Mouse (Mus musculus): ENCODE results near the gene F2rl1. TPM values are rescaled to one million over a fixed set of nuclear protein-coding genes. Genes with fewer than 3 reads are reported as not detected.

Gene F2rl1
- total RNA-seq (2021), result under 1 TPM; 0.63 to 0.82 TPM
- long read RNA-seq, experiment 1, result 0 reads
- long read RNA-seq, experiment 2, partial matches to known transcripts, result 0 of 2 reads
- long read RNA-seq, experiment 2, other reads (novel, unspliced or antisense), result 2 of 2 reads

DNA sequence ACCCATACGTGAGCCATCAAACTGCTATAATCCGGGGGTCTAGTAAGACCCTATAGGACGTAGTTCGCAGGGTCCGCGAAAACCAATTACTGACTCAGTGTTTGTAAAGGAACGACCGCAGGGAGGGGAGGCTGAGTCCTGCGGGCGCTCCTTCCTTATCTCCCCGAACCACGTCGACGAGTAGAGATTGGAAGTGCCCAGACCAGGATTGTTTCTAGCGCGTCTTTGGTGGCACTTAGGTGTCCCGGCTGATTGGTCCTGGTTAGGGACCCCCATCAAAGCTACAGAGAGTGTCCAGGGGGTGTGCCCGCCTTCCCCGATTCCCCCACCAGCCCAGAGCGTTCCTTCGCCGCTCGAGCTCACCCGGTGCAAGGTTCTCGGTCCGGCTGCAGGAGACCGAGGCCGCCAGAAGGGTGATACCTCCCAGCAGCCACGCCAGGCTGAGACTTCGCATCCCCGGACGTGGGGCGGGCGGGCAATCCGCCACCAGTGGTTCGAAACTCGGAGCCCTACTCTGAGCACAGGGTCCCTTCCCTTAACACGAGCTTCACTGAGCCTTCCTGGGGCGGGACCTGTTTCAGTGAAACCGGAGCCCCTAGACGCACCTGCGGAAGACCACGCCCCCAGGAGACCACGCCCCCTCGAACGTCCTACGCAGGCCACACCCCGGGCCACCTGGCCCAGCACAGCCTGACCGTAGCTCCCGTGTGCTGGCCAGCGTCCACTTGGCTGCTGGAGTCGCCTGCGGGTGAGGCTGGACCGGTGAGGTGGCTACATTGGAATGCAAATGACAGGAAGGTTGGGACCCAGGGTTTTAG, at the start of gene F2rl1:
F2rl1 (minus strand) TSS at position 554 of the 818 bp plus-strand sequence.
- peak; percentile 37 for DNase-seq

- no peak for DNase-seq
Observed at GRCm38 (mm10) chr13:95570877-95571276, 45.9 kb upstream of the F2rl1 start.

- no peak for DNase-seq
Observed at GRCm38 (mm10) chr13:95569326-95569725, 44.3 kb upstream of the F2rl1 start.

- no peak for DNase-seq
Observed at GRCm38 (mm10) chr13:95568336-95568735, 43.3 kb upstream of the F2rl1 start.

DNA sequence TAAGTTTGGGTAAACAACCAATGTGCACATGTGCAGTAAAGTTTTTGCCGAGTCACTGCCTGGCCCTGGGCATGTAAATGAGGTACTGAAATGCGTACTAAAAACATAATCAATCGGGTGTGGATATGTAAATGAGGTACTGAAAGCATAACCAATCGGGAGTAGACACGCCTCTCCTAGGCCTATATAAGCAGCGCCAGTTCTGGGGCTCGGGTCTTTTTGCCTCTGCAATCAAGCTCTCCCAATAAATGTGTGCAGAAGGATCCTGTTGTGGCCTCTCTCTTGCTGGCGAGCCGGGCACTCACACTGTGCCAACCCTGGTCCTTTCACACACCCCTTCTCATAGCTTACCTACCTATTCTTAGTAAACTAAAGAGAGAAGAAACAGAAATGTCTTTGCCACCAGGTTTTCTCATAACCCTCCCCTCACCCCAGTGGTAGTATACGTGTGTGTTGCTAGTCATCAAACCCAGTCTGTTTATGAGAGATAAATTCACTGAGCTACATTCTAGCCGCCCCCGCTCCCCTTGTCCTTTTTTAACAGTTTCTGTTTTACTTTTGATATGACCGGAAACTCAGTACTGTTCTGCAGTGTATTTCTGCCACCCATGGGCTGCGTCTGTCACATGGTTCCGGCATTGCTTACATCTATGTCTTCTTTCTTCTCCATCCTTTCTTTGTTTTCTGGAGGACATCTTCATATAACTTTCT, 42.0 kb upstream of the F2rl1 start:
- DNase-seq, result no peak

GRCm38 (mm10) chr13:95563693-95564092, 38.7 kb upstream of the F2rl1 start:
- peak; percentile 86 for DNase-seq

GRCm38 (mm10) chr13:95563066-95563610, 38.1 kb upstream of the F2rl1 start:
- DNase-seq, result no peak

GRCm38 (mm10) chr13:95557326-95557725, 32.3 kb upstream of the F2rl1 start:
- DNase-seq, result no peak

DNA sequence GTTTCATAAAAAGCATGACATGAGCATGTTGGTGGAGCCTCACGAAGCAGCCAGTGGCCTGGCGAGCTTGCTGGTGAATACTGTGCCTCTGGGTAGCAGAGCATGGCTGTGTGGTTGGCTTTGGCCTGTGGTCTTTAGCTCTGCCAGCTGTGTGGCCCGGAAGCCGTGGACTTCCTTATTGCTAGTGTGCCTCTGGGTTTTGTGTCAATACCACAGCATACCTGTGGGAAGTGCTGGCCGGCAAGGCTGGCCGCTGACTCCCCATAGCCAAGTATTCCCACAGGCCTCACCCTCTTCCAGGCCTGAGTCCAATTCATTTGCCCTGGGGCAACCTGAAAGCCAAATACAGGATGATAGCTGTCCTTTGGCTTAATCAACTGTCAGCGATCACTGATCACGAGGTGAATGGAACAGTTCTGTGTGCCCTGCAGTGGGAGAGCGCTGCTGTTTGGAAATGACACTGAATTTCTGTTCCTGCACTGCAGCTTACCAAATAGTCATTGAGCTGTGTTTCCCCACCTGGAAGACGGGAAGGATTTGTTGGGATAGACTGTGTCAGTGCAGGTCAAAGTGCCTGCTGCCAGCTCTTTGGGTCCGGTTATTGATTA, 29.0 kb upstream of the F2rl1 start:
- peak; percentile 14 for DNase-seq

DNA sequence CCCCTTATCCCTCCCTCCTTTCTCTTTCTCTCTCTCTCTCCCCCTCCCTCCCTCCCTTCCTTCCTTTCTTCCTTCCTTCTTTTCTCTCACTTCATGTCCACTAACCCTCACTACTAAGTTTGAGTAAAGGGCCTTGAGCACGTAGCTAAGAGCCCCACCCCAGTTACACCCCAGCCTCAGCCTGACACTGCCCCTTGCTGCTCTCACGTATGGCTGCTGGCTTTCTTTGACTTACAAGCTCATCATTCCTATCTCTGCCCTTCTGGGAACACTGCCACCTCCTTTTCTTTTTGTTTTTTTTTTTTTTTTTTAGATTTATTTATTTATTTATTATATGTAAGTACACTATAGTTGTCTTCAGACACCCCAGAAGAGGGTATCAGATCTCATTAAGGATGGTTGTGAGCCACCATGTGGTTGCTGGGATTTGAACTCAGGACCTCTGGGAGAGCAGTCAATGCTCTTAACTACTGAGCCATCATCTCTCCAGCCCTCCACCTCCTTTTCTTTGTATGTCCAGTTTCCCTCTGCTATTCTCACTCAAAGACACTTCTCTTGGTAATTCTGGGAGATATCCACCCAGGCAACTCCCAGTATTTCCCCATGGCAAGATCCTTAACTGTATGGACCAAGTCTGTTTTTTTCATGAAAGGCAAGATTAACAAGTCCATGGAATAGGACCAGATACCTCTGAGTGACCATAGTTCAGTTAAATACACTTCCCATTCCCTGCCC, 25.8 kb upstream of the F2rl1 start:
- no peak for DNase-seq

DNA sequence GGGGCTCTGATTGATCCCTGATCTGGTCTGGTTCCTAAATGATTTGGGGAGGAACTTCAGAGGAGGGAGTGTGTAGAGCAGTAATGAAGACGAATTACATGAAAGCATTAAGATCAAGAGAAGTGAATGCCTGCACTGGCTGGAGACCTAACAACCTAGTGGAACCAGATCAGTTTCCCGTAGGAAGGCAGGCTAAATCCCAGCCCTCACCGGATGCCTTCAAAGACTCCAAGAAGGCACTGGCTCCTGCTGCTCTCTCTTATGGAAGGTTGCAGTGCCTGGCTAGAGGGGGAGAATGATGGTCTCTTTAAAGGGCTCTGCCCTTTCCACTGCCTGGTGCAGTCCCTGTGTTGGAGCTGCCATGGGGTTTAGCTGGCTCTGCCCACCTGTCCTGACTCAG, 24.4 kb upstream of the F2rl1 start:
- DNase-seq, result no peak

GRCm38 (mm10) chr13:95548856-95549255, 23.8 kb upstream of the F2rl1 start:
- DNase-seq, result no peak

DNA sequence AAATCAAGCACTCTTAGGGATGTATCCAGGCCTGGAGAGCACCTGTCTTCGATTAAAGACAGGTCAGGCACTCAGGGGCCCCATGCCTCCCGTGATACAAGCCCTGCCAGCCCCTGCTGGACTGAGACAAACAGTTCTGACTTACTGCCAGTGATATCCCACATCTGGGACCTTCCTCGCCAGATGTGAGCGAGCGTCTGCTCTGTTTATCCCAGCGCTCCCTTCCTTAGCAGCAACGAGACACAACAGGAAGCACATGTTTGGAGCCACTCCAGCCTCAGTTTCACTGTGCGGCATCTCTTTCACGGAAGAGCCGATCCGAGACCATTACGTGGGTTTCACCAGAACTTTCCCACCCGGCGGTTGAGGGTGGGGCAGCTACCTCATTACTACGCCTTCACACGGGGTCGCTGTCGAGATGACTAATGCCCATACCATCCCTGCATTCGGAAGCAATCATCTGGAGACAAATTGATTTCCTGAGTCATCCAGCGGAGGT, 23.3 kb upstream of the F2rl1 start:
- DNase-seq, result no peak

DNA sequence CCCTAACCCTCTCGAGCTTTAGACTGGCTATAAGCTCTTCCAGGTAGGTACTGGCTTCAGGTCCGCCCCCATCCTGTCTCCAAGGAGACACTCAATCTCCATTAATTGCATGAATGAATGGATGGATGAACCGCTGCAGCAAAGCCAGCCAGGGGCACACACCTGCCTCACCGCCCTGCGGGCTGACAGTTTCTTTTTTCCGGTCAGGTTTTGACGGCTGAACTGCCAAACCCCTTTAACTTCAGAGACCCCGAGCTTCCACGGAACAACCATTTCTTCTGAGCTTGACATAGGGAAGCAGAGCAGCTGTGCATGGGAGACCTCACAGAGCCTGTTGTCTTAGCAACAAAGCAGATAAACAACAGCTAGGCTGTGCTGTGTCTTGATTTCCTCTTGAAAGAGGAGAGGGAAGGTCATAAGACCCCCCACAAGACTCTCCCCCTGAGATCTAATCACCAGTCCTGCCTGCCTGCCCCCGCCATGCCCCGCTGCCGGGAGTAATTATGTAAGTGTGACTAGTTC, 22.1 kb upstream of the F2rl1 start:
- no peak for DNase-seq

GRCm38 (mm10) chr13:95546251-95546650, 21.2 kb upstream of the F2rl1 start:
- no peak for DNase-seq

GRCm38 (mm10) chr13:95545729-95546186, 20.7 kb upstream of the F2rl1 start:
- no peak for DNase-seq

- no peak for DNase-seq
Observed at GRCm38 (mm10) chr13:95538021-95538420, 13.0 kb upstream of the F2rl1 start.

DNA sequence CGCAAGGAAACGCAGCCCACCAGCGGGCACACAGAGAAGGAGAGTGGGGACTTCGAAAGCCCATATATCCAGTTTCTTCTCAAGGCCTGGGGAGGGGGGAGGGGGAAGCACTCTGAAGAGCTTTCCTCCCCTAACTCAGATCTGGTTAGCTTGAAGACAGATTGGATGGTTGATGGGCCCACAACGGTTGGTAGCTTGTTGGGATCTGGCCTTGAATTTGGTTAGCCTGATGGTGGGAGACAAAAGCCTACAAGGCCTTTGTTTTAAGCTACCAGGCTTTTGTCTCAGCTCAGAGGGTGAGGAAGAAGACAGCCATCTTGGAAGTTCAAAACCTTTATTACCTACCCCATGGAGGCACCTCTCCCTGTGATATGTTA, 11.1 kb upstream of the F2rl1 start:
- DNase-seq, result no peak

DNA sequence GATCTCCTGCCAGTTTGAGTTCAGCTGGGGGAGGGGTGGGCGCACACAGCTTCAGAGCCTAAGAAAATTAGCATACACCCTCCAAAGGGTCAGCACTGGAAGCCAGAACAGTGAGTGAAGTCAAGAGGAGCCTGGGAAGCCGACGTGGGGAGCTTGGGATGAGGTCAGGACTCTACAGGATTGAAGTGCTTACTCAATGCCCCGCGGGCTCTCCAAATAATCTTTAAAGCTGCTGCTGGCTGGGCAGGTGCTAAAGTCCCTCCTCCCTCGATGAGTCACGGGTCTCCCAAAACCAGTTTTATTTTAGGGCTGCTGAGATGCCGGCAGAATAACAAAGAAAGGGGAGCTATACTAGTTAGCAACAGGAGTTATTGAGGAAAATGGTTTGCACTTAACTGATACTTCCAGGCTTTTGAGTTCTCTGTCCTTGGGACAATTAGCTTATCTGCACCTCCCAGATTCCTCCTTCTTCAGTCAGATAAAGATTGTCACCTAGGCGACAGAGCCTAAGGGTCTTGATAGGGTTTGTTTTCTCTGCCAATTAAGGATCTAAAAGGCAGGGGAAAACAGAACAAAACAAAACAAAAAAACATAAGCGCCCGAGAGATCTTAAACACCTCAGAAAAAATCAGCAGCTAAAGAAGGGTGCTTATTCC, 10.6 kb upstream of the F2rl1 start:
- DNase-seq, result no peak

GRCm38 (mm10) chr13:95535026-95535425, 10.0 kb upstream of the F2rl1 start:
- DNase-seq, result no peak

- DNase-seq, result no peak
Observed at GRCm38 (mm10) chr13:95534131-95534561, 9.1 kb upstream of the F2rl1 start.
